Mouse (Mus musculus) lung, adult 2 months (tissue): ENCODE results near the gene Olfr524.

Experiments used
- CTCF ChIP-seq: fragments of 200-500 bp; IDR thresholded peaks from 2 replicates; pipeline ENCODE4 v1.5.1; 2011; ENCODE audit warnings: mild to moderate bottlenecking, low read length, control low read depth; ENCODE audit not compliant: insufficient read depth
- POLR2A ChIP-seq: fragments of 200-500 bp; IDR thresholded peaks from 2 replicates; pipeline ENCODE4 v1.6.1; 2011; ENCODE audit warnings: low read depth, mild to moderate bottlenecking, control low read depth, low read length, borderline replicate concordance; ENCODE audit errors: extremely low read depth

GRCm38 (mm10) chr7:140179176-140179575, 26.6 kb downstream of the Olfr524 start:
- TF ChIP-seq CTCF (no peak), POLR2A (no peak)
